Mouse (Mus musculus) thymus, adult 2 months (tissue): Measurements from ENCODE around the gene Fyb2. TPM values are rescaled to one million over a fixed set of nuclear protein-coding genes. Genes with fewer than 3 reads are reported as not detected.

Experiments
- DNase-seq: peaks from one replicate; pipeline ENCODE4 v3.0.0; 2021
- H3K27ac ChIP-seq: fragments of 200-500 bp; 2 replicates; pipeline ENCODE4 v1.5.1; 2012; ENCODE audit warnings: low read length, control low read depth; ENCODE audit not compliant: control insufficient read depth, insufficient read depth
- H3K27me3 ChIP-seq: fragments of 200-500 bp; 2 replicates; pipeline ENCODE4 v1.6.1; 2012; ENCODE audit warnings: mild to moderate bottlenecking, low read length, moderate library complexity, mixed read lengths; ENCODE audit not compliant: control insufficient read depth, insufficient read depth
- H3K36me3 ChIP-seq: fragments of 200-500 bp; 2 replicates; pipeline ENCODE4 v1.6.1; 2012; ENCODE audit warnings: mild to moderate bottlenecking, low read length, moderate library complexity; ENCODE audit not compliant: control insufficient read depth, insufficient read depth
- H3K4me1 ChIP-seq: fragments of 200-500 bp; replicated peaks from 2 replicates; pipeline ENCODE4 v1.6.1; 2012; ENCODE audit warnings: low read length; ENCODE audit not compliant: control insufficient read depth, insufficient read depth
- H3K4me3 ChIP-seq: fragments of 200-500 bp; 2 replicates; pipeline ENCODE4 v1.5.1; 2012; ENCODE audit warnings: mild to moderate bottlenecking, low read length, control low read depth, moderate library complexity; ENCODE audit not compliant: control insufficient read depth, insufficient read depth
- CTCF ChIP-seq: fragments of 200-500 bp; IDR thresholded peaks from 2 replicates; pipeline ENCODE4 v1.5.1; 2012; ENCODE audit warnings: mild to moderate bottlenecking, control low read depth, low read length, moderate library complexity, borderline replicate concordance; ENCODE audit not compliant: control insufficient read depth, poor library complexity, insufficient read depth; ENCODE audit errors: extremely low read depth
- POLR2A ChIP-seq: fragments of 200-500 bp; IDR thresholded peaks from 2 replicates; pipeline ENCODE4 v1.6.1; 2012; ENCODE audit warnings: mild to moderate bottlenecking, low read length, control low read depth, moderate library complexity; ENCODE audit not compliant: control insufficient read depth, poor library complexity, insufficient read depth; ENCODE audit errors: extremely low read depth
- WGBS: fragments of 180-500 bp; shearing (Covaris S2); methylation state at CpG from one replicate; pipeline ENCODE4 v1.1.7; 2018; 5-methylcytosine and 5-hydroxymethylcytosine counted together
- polyA plus RNA-seq: library from polyadenylated mRNA; depleted of rRNA; stranded (reverse); fragments of >200 nt; gene quantifications from 2 replicates; pipeline ENCODE4 v1.2.3, GENCODE M21; 2012

The Fyb2 gene
- polyA plus RNA-seq, 1 experiment: 0.70 TPM

DNA sequence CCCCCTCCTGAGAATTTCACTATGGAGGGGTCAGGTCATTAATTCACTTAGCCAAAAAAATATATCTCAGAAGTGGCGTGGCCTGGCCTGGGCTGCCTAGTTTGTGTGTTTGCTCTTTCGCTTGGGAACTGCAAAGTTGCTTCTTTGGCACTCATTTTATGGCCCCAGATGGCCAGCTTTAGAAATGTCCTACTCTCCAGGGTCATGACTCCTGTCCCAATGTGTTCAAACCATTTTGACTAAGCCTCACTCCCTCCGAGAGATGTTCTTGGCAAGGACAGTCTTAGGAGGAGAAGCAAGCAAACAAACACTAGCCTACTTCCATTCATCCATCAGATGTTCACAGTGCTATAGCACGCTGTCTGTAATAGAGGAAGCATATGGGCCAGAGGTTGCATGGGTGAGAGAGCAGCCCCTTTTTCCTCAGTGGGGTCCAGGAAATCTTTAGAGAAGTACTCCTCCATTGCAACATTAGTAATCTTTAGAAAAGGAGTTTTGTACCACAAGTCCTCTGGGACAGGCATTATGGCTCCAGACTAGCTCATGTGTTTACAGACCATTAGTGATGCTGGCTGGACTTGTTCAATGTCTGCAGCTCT is 38.1 kb downstream of the Fyb2 start:
- DNase-seq: no peak
- H3K27me3 ChIP-seq: no peaks in the 10 kb centered on the region
- TF ChIP-seq POLR2A (no peak), CTCF (no peak)
- no peak overlapping the region for H3K4me3 ChIP-seq
- no peaks in the 10 kb centered on the region for H3K36me3 ChIP-seq
- H3K27ac ChIP-seq: no peak overlapping the region
- 92% methylated on average over 4 of the region's 4 CpGs for WGBS
- no peaks in the 10 kb centered on the region for H3K4me1 ChIP-seq

GRCm38 (mm10) chr4:104956691-104957090 is 43.4 kb downstream of the Fyb2 start:
- H3K27ac ChIP-seq: no peak overlapping the region
- H3K36me3 ChIP-seq: no peaks in the 10 kb centered on the region
- no peak overlapping the region for H3K4me3 ChIP-seq
- no peaks in the 10 kb centered on the region for H3K4me1 ChIP-seq
- WGBS: 81% methylated on average over 7 of the region's 7 CpGs
- no peak for DNase-seq
- TF ChIP-seq POLR2A (no peak), CTCF (no peak)
- H3K27me3 ChIP-seq: no peaks in the 10 kb centered on the region

DNA sequence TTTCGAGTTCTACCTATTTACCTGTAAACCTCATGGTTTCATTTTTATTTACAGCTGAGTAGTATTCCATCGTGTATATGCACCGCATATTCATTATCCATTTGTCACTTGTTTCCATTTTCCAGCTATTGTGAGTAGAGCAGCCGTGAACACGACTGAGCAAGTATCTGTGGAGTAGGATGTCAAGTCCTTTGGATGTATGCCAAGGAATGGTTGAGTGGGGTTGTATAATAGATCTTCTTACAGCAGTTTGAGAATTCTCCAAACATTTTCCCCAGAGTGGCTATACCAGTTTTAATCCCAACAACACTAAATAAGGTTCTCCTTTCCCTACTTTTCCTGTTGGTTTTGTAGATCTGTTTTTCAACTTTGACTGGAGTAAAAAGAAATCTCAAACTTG is 48.2 kb downstream of the Fyb2 start:
- WGBS: 86% methylated on average over 5 of the region's 5 CpGs

GRCm38 (mm10) chr4:104972606-104973005 is 59.4 kb downstream of the Fyb2 start:
- no peak overlapping the region for H3K4me3 ChIP-seq
- 91% methylated on average over 2 of the region's 2 CpGs for WGBS
- no peaks in the 10 kb centered on the region for H3K4me1 ChIP-seq
- DNase-seq: no peak
- H3K27me3 ChIP-seq: no peaks in the 10 kb centered on the region
- no peak overlapping the region for H3K27ac ChIP-seq
- no peaks in the 10 kb centered on the region for H3K36me3 ChIP-seq
- TF ChIP-seq CTCF (no peak), POLR2A (no peak)

More for the DNA sequence above, 48.2 kb downstream of the Fyb2 start:
- no peak for TF ChIP-seq POLR2A
- TF ChIP-seq CTCF: no peak
- DNase-seq: no peak
- Histone ChIP-seq H3K4me1 (no peaks in the 10 kb centered on the region), H3K36me3 (no peaks in the 10 kb centered on the region), H3K27ac (no peak overlapping the region), H3K27me3 (no peaks in the 10 kb centered on the region), H3K4me3 (no peak overlapping the region)

DNA sequence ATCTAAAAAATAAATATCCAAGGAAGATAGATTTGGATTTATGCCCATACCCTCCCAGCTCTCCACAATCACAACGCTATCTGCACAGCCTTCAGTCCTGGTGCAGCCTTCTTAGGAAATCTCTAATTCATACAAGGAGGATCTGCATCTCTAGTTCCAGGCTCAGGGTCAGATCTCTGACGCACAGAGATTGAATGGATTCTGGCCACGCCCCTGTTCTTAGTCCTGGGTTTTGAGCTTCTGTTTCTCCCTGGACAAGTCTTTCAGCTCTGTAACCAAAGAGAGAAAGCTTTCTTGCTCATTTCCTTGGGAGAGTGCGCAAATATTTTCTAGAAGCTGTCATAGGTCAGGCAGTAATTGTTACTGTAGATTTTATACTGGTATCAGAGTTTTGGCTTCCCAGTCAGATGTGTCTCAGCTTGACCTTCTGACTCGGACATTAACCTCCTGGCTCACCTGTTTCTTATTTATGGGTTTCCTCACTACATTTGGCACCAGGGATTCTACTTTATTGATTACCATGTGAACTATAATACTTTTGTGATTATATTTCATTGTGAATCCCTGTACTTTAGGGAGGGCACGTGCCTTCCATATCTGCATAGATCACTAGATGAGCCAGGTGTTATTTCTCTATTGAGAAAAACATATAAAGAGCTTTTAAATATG is 62.0 kb downstream of the Fyb2 start:
- WGBS: 91% methylated on average over 6 of the region's 6 CpGs
- no peak for TF ChIP-seq CTCF
- TF ChIP-seq POLR2A: no peak
- Histone ChIP-seq H3K27ac (no peak overlapping the region), H3K4me1 (no peaks in the 10 kb centered on the region), H3K36me3 (no peaks in the 10 kb centered on the region), H3K4me3 (no peak overlapping the region), H3K27me3 (no peaks in the 10 kb centered on the region)
- DNase-seq: no peak

- no peak overlapping the region for H3K4me3 ChIP-seq
- no peak overlapping the region for H3K27ac ChIP-seq
- no peak for DNase-seq
- no peaks in the 10 kb centered on the region for H3K36me3 ChIP-seq
- no peaks in the 10 kb centered on the region for H3K4me1 ChIP-seq
- no peak for TF ChIP-seq CTCF
- no peak for TF ChIP-seq POLR2A
- no peaks in the 10 kb centered on the region for H3K27me3 ChIP-seq
- WGBS: 93% methylated on average over 5 of the region's 5 CpGs
Observed at GRCm38 (mm10) chr4:104985960-104986632, 72.8 kb downstream of the Fyb2 start.
